Mouse (Mus musculus) ovary, postnatal 10 days (tissue): ENCODE results near the gene Ndufc1.
"Not testable (repeated sequence)": the region's sequence is repeated elsewhere in the genome, so short reads cannot be mapped to it uniquely, and the experiment has no call there.

Experiments
- DNase-seq: peaks from one replicate; pipeline ENCODE4 v3.0.0; 2022; ENCODE audit warnings: low spot score

Ndufc1 gene

DNA sequence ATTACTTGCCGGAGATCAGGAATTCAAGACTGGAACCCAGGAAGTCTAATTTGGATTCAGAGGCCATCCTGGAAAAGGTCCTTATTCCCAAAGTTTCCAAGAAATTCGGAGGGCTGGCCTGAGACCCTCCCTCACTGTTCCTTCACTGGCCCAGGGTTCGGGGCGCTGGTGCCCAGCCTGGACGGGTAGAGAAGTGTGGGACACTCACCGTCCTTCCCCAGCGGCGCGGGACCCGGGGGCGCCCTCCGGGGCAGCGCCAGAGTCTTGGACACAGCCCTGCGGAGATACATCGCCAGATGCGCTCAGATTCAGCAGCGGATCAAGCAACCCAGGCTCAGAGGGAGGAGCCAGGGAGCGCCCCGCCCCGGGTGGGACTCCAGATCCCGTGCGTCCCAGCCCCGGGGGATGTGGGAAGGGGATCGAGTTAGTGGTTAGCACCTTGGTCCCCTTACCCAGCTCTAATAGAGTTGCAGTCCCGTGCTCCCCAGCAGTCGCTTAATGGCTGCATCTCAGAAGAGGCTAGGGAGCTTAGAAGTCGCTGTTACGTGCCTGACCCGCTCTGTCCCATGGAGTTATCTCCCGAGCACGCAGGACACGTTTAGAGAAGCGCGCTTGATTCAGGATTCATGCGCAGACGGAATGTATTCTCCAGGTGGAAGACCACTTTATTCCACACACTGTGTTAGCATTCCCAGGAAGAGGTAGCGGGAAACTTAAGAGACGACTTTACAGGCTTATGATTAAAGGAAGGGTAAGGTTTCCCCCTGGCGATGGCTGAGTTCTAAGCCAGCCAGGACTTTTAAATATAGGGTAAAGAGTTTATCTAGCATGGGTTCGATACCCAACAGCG, 12.3 kb downstream of the Ndufc1 start, which contains the start of gene Mgarp:
TSS of gene Mgarp (minus strand) at position 520 of the 850 bp plus-strand sequence.
- DNase-seq: peak; percentile 31

DNA sequence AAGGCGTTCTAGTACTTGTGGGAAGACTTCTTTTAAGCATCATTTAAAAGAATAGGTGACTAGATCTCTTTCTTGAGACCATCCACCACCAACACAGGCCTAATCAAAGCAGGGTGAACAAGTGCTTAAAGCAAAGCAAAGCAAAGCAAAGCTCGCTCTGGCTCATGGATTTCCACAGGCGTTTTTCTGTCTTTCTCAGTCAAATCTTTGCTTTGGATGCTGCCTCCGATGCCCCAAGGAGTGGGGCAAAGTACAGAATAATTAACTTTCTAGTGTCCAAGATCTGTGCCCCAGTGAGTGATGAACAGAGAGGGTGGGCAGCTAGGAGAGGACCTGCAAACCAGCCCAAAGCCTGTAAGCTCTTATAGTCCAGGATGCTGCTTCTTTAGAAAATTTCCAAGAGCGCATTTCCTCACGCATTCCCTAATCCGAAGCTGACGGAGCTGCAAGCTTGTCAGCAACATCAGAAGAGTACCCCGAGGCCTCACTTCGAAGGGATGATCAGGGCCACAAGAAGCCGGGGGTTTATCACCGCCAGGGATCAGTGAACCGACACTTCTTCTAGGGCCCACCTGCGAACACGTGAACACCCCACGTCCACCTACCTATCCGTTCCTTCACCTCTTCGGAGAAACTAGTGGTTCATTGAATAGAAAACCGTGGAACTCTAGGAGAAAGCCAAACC, 13.2 kb downstream of the Ndufc1 start:
- DNase-seq: no peak

DNA sequence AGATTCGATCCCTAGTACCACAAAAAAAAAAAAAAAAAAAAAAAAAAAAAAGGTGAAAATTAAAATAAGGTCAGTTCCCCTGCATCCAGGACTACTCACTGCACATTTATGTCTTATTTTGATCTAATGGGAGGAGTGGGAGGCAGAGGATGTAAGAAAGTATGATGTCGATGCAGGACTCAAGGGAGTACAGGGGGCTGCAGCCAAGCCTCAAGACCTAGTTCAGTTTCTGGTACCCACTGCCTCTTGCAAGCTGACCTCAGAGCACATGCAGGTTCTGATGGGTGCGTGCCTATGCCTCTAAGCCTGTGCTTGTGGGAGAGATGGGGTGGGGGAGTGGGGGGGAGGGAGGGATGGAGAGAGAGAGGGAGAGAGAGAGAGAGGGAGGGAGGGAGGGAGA, 13.9 kb downstream of the Ndufc1 start:
- DNase-seq: no peak

DNA sequence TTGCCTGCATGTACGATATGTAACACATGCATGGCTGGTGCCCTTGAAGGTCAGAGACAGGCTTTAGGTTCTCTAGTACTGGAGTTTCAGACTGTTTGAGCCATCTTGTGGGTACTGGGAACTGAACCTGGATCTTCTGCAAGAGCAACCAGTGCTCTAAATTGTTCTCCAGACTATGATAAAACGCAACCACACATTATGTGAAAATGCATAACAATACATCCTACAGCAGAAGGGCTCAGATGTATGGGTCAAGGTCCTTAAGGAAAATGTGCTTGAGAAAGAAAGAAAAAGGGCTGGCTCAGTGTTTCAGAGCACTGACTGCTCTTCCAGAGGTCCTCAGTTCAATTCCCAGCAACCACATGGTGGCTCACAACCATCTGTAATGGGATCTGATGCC, 15.1 kb downstream of the Ndufc1 start:
- no peak for DNase-seq

DNA sequence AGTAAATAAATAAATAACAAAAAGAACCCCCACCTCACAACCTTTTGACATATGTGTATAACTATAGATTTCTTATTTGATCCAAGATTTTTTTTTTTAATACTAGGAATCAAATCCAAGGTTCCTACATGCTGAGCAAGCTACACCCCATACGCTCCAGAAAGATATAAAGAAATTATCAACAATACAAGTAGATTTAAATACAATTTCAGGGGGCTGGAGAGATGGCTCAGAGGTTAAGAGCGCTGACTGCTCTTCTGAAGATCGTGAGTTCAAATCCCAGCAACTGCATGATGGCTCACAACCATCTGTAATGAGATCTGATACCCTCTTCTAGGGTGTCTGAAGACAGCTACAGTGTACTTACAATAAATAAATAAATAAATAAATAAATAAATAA, 15.8 kb downstream of the Ndufc1 start:
- DNase-seq: not testable (repeated sequence)

DNA sequence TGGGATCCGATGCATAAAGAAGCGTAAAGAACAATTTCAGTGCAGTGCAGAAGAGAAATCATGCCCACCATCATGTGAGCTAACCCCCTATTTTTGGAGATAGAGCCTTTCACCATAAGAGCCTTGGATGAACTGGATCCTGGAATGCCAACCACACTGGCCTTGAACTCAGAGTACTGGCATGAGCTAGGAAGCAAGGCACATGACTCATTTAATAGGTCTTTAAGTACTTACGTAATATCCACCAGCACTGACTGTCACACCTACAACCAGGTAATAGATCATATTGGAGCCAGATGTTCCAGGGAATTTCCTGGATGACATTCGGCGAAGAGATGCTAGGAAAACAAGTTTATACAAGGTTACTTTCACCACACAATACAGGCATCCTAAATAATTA, 17.2 kb downstream of the Ndufc1 start:
- no peak for DNase-seq

DNA sequence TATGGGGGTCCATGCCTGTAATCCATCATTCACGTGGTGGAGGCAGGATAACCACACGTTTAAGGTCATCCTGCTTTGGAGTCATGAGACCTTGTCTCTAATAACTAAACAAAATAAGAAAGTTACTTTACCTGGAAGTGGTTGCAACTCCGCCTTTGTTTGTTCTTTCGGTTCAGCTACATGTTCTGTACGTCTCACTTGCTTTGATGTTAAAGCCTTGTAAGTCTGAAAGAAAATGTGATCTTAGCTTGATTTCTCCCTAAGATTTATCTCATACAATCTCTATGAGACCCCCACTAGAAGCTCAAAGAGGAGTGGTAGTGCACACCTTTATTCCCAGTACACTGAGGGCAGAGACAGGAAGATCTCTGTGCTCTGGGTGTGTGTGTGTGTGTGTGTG, 17.7 kb downstream of the Ndufc1 start:
- no peak for DNase-seq

DNA sequence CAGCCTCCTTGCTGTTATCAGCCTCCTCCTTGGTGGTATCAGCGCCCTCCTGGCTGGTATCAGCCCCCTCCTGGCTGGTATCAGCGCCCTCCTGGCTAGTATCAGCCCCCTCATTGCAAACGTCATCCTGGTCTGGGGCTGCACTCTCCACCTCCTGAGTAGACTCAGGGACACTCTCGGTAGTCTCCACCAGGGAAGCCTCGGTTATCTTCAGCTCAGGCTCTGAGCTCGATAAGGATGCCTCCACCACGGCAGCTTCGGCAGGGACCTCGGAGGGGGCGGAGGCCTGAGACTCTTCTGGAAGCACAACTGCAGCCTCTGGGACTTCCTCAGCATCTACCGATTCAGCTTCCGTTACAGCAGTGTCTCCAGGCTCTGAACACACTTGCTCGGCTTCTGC, 19.9 kb downstream of the Ndufc1 start:
- DNase-seq: no peak

DNA sequence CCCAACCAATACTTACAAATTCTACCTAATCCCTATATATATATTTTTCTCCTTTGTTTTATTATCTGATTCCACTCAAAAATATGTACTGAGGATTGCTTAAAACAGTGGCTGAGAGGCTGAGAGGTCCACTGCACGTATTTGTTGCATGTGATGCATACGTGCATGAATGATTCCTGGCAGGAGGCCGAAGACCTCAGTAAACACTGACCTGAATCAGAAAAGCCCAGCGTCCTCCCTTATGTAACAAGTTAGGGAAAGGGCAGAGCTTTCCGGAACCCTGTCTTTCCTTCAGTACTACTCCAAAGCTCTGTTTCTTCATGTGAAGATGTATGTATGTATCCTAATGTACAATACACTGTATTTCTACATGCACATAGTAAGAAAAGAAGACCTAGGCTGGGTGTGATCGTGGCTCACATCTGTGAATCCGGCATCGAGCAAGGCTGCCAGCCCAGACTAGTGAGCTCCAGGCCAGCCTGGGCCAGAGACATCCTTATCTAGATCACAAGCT, 20.9 kb downstream of the Ndufc1 start:
- no peak for DNase-seq

DNA sequence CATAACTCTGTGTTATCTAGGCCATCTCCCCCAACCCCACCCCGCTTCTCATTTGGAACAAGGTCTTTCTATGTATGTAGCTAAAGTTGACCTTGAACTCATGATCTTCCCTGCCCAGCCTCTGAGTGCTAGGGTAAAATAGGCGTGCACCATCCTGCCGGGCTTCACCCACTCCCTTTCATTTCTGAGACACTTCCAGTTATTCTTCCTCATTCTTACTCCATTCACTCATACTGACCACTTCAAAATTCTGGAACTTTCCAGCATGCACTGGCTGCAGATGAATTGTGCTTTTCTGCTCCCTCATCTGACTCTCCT, 21.7 kb downstream of the Ndufc1 start:
- DNase-seq: no peak

DNA sequence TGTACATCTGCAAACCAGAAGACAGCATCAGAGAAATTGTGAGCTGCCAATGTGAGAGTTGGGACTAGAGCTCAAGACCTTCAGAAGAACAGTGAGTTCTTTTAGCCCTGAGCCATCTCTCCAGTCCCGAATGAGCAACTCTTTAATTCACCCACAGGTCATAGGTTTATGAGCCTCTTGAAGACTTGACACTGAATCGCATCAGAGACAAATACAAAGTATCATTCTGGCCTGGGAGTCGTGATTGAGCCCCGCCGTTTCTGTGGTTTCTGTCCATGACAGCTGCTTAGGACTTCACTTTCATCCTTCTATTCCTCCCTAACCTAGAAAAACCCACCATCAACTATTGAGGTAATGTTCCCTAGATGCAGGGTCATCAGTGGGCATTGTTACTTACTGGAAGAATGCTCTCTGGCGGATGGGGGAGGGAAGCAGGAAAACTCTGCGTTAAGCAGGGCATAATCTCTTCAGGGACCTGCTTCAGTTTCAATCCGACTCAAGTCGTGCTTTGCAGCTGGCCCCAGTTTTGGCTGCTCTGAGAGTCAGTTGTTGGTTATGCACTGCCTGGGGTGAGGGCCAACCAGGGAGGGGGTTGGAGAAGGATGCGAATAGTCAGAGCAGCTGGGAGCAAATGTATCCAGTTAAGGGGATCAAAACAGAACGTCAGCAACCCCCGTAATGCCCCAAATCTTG, 22.2 kb downstream of the Ndufc1 start:
- no peak for DNase-seq

DNA sequence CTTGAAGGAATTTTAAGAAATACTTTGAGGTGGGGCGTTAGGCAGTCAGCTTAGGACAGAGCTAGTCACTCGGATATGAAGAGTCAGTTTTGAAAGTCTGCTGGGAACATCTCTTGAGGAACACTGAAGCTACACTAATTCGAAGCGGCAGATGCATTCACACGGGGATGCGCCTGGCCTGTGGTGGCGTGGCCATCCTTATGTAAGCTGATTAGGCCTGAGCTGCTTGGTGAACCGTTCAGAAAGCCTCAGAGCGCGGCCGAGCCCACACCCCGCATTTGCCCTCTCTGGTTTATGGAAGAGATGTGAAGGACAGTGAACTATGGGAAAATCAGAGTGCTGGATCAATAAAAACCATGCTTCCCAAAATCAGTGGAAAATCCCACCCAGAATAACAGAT, 25.4 kb downstream of the Ndufc1 start:
- DNase-seq: no peak

DNA sequence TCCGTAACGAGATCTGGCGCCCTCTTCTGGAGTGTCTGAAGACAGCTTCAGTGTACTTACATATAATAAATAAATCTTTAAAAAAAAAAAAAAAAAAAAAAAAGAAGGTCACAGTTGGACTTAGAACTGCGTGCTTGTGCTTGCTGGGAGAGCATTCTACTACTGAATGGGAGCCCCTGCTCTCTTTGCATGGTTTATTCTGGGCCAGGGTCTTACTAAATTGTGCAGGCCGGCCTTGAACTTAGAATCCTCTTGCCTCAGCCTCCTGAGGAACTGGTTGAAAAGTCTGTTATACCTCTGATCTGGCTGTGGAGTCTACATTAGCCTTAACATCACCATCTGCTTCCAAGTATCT, 28.2 kb downstream of the Ndufc1 start:
- DNase-seq: no peak

DNA sequence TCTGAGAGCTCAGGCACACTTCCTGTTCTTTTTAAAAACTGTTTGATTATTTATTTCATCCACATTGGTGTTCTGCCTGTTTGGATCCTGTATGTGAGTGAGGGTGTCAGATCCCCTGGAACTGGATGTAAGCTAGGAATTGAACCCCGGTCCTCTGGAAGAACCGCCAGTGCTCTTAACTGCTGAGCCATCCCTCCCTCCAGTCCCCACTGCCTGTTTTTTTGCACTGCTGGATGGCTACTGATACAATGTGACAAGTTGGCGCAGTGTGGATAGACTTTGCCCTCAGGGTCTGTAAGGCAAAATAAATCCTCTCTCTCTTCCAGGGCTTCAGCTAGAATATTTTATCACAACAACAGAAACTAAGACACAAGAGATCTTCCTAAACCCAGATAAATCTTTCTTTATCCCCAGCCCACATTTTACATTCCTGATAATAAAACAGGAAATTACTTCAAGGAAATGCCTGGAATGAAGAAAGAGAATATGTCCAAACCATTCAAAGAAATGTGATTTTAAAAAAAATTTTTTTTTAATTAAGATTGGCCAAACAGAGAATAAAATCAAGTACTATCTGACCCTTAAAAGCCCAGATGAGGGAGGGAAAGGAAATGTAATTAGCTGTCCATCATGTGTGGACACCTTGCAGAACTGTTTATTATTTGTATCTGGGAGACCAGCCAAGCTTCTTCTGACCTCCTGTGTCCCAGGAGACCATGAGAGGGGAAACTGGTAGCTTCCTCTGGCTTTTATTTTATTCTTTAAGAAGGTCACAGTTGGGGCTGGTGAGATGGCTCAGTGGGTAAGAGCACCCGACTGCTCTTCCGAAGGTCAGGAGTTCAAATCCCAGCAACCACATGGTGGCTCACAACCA, 28.8 kb downstream of the Ndufc1 start:
- DNase-seq: no peak

DNA sequence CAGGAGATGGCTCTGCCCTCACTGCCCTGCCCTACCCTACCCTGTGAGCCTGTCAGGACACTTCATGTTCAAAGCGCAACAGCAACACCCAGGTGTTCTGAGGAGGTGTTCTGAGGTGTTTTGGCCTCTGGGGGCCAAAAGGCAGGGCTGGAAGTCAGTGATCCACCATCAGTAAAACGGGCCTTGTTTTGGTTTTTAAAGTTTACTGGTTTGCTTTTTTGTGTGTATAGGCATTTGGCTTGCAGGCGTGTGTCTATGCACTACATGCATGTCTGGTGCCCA, 30.2 kb downstream of the Ndufc1 start:
- no peak for DNase-seq

DNA sequence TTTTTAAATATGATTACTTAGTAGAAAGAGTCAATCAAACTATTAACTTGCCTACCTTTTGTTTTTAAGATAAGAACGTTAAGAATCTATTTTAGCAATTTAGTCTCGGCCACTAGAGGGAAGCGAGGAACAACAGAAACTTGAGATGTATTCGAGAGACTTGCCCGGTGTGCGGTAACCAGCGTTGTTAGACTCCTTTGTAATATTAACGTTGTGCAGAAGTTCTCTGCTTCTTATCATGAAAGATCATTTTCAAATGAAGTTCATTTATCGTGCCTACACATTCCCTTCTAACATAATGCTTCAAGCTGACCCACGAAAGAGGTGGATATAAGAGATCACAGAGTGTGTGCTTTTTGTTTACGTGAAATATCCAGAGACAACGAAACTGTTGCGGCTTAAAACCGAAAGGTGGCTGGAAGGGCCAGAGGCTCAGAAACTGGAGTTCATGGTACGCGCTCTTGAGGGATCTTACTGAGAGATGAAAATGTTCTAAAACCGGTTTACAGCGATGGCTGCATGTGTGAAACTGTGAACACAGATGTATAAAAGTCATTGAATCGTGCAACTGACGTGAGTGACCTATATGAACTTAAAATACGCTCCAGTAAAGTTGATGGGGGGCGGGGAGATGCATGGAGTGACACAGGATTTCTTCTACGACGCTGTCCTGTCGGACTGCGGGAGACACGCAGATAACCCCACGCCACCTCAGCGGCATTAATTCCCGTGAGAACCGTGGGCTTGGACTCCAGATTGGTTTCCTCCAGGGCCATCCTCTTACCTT, 30.7 kb downstream of the Ndufc1 start:
- no peak for DNase-seq

DNA sequence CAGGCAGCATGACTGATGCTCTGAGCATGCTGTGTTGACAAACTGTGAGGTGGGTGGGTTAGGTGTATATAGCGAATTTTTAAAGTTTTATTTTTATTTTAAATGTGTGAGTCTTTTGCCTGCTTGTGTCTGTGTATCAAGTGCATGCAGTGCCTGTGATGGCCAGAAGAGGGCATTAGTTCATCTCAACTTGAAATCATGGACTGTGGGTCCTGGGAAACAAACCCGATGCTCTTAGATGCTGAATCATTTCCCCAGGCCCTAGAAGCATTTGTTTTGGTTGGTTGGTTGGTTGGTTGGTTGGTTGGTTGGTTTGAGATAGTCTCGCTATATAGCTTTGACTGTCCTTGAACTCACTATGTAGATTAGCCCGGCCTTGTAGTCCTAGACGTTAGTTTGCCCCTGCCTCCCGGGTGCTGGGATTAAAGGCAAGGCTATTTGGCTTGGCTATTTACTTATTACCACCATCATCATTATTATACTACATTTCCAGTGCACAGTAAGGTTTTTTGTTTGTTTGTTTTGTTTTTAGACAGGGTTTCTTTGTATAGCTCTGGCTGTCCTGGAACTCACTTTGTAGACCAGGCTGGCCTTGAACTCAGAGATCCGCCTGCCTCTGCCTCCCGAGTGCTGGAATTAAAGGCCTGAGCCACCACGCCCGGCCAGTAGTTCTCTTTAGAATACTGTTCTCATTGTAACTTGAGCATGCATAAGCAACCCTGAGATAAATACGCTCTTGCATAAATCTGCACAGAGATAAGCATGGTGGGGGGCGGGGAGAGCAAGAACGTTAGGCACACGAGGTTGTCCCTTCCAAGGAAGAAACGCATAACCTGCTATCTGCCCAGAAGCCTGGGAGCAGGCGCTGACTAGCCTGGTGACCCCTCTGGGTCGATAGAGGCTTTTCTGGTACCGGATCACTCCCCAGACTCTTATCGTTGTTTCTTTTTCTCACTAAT, 33.2 kb downstream of the Ndufc1 start:
- no peak for DNase-seq

DNA sequence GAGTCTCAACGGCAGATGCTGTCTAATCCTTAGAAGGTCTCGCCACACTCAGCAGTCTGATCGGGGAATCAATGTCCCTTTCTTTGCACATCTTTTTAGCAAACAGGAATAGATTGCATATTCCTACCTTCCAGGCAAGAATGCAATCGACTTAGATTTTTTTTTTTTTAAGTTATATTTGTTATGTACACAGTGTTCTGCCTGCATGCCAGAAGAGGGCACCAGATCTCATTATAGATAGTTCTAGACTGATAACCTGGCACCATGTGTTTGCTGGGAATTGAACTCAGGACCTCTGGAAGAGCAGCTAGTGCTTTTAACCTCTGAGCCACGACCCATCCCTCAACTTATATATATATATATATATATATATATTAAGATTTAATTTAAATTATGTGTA, 35.2 kb downstream of the Ndufc1 start:
- no peak for DNase-seq

DNA sequence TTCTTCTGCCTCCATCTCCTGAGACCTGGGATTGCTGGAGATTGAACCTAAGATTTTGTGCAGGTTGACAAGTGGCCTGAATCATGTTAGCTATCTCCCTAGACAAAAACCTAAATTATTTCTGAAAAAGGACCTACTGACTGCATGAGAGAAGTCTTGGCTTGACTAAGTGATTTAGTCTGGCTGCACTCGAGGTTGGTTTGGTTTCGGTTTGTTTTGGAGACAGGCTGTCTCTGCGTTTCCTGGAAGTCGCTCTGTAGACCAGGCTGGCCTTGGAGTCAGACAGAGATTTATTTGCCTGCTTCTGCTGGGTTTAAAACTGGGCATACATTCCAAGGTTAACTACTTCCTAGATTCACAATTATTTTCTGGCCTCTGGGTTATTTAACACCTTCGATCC, 35.9 kb downstream of the Ndufc1 start:
- no peak for DNase-seq

DNA sequence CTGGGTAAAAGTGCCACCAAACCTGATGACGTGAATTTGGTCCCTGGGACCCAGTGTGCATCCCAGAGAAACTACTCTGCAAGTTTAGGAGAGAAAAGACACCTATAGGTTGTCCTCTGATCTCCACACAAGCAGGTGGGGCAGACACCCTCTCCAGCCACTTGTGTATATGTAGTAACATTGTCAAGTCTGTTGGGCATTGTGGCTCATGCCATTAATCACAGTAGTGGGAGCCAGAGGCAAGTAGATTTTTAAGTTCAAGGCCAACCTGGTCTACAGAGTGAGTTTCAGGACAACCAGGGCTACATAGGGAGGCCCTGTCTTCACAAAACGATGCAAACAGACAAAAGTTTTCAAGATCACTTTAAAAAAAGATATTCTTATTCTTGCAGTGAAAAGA, 37.0 kb downstream of the Ndufc1 start:
- DNase-seq: no peak
